Mouse (Mus musculus) layer of hippocampus, postnatal 25 days (tissue): ENCODE measurements around the gene Adgra3. TPM values are rescaled to one million over a fixed set of nuclear protein-coding genes. Genes with fewer than 3 reads are reported as not detected.

Source experiments
- DNase-seq, 2 experiments: peaks; one replicate each; pipeline ENCODE4 v3.0.0; 2022; ENCODE audit warnings: mixed read lengths in 2 of 2, low spot score in 1 of 2; ENCODE audit errors: extremely low spot score in 1 of 2
- total RNA-seq, 2 experiments: library from RNA; stranded (reverse); gene quantifications; 2 replicates each; pipeline ENCODE4 v1.2.3; 2021

Adgra3 gene
- 10 to 100 TPM; 17.6 to 27.0 TPM for total RNA-seq

DNA sequence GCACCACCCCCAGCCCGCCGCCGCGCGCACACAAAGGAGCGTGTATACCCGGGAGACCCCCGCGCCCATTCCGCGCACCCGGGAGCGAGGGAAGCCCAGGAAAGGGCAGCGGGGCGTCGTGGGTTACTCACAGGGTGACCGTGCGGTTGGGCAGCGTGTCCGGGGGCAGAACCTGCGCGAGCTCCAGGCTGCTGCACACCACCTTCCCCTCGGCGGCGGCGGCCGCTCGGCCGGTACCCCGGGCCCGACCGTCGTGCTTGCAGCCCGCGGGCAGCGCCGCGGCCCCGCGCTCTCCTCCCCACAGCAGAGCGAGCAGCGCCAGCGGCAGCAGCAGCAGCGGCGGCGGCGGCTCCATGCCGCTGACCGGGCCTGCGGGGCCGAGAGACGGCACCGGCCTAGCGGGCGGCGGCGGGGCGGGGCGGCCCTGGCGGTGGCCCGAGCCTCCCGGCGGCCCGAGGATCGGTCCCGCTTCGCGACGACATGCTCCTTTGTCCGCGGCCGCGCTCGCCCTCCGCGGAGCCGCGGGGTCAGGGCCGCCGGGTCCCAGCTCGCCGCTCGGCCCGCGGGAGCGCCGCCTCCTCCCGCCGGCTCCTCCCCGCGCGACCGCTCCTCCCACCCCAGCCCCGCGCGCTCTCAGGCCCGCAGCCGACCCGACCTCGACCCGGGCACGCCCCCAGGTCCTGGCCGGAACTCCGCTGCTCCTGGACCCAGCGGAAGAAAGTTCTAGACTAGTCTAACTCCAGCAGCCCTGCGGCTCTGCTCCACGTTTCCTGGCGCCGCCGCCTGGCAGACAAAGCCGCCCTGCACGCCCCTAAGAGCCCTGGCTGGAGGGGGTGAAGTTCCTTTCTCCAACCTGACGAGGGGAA, at the start of gene Adgra3:
Adgra3 (minus strand) TSS at position 586 of the 866 bp plus-strand sequence.
- DNase-seq = peak; percentile 30 to 38

DNA sequence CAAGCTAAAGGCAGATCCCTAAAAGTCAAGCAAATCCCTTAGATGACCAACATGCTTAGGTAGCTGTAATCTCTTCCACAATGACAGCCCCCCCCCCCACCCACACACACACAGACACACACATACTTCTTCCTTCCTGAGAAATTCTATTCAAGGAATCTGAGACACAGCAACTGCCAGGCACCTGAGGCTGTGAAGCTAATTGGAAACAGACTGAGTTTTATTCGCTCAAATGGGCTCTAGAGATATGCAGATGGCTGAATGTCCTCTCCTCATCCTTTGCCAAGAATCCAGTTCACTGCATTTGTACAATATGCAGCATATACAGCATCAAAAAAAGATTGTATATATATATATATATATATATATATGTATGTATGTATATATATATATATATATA, 24.6 kb upstream of the Adgra3 start:
- no peak for DNase-seq

DNA sequence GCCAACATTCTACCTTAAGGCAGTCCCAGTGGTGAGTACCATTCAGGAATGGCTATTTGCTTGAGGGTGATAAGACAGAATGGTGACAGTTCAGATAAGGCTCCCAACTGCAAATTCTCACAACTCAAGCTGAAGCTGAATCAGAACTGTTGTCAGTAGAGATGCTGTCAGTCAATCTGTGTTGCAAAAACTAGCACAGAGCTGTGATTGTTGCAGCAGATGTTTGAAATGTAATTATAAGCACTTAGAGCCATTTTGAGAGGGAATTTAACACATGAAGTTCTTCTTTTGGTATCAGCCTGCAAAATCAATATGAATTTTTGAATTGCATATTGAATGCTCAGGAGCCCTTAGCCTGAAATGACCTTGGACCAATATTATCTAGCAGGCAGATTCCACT, 15.4 kb upstream of the Adgra3 start:
- DNase-seq = no peak

DNA sequence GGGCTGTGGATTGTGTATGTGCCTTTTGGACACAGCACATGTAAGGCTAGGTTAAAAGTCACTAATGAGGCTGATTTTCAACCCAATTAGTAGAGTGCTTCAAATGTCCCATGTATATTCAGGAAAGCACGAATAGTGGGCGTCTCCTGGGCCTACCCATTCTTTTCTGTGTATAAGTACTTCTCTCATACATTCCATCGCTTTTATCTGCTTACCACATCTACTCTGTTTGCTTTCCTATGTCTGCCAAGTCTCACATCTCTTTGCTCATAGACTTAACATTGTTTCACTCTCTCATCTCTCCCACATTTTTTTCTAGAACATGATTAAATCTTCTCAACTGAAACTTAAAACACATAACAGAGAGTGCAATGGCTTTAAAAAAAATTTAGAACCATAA, 5.4 kb upstream of the Adgra3 start:
- no peak for DNase-seq

- DNase-seq = no peak
These were observed 780 bp upstream of the Adgra3 start for GRCm38 (mm10) chr5:50059586-50059985.

- DNase-seq = peak in 1 of 2 experiments; percentile 21
These were observed 990 bp downstream of the Adgra3 start for GRCm38 (mm10) chr5:50057612-50058420.

DNA sequence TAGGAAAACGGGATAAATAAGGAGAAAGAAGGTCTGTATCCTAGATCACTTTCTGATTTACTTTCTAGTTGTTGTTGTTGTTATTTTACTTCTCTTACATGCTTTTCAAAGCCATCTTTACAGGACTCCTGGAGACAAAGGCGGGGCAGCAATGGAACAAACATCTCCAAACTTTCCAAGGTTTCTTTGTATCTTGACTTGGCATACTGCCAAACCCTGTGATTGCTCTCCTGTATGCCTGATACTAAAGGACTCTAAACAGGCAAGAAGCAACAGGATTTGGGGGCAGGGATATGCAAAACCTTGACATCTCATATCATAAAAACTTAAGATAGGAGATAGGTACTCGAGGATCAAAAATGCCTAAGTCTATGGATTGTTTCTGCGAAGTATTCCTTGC, 6.3 kb downstream of the Adgra3 start:
- DNase-seq = no peak

GRCm38 (mm10) chr5:50050668-50051425, 8.0 kb downstream of the Adgra3 start:
- no peak for DNase-seq

GRCm38 (mm10) chr5:50050037-50050436, 8.8 kb downstream of the Adgra3 start:
- DNase-seq = no peak

DNA sequence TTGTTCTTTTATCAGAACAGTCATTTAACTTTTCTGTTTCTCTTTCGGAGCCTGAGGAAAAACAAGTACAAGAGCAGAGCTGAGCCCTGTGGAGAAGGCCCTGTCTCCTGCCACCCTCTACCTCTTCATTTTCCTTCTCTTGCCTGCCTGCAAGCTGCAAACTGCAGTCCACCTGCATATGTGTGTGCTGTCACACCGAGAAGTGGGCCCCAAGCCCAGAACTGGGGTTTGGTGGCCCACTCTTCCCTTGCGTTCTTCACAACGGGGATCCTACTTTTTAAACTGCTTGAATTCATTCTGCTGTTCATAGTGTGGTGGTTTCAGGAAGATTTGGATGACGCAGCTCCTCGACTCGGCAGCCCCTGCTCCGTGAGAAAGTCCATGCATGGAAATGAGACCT, 9.3 kb downstream of the Adgra3 start:
- no peak for DNase-seq

DNA sequence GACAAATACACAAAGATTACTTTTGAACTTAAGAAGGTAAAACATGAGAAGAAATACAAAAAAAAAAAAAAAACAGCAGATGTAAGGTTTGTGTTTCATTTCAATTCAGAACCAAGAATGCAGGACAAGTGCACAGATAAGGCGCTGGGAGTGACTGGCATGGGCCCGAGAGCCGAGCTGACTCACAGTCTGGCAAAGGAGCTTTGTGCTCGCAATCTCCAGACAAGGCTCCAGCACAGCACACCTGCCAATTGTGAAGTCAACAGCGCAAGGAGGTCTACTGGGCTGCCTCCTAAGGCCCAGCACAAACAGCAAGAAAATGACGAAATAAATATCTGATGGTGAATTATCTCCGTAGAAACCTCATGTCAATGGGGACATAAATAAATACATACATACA, 9.8 kb downstream of the Adgra3 start:
- no peak for DNase-seq

DNA sequence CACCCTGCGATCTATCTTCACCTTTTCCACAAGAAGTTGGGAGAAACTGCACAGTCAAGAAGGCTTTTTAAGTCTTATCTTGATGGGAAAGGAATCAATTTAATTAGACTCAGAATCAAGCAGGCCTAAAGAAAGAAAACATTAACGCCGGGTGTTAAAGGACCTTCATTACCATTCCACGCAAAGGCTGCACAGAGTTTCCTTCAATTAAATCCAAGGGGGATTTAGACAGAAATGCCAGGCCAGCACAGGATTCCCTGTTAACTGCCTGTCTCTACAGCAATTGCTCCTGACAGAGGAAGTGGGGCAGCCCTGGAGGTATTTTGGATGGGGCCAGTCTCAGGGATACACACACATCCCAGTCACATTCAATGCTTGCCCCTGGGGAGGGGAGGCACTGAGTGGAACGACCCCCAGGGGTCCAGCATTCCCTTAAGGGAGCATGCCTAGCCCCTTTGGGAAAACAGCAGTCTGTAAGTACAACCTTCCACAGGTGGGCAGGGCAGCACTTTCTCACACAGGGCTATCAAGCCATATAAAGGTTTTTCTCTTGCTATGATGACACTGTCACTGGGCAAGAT, 10.4 kb downstream of the Adgra3 start:
- no peak for DNase-seq

- no peak for DNase-seq
These were observed 13.6 kb downstream of the Adgra3 start for GRCm38 (mm10) chr5:50045180-50045579.

DNA sequence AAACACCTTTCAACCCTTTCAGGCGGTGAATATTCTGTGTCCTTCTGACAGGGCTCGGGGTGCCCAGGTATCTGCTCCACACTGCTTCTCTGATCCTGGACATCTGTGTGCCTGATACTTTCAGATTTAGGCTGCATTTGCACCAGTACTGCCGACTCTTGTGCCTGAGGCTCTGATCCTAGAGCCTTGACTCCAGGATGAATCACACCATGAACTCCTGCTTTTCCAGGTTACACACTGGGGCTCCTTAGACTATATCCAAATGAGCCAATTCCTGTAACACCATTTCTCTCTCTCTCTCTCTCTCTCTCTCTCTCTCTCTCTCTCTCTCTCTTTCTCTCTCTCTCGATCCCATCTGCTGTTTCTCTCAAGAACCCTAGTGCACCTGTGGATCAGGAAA, 15.1 kb downstream of the Adgra3 start:
- no peak for DNase-seq

GRCm38 (mm10) chr5:50042274-50042943, 16.4 kb downstream of the Adgra3 start:
- no peak for DNase-seq

- DNase-seq = no peak
These were observed 19.3 kb downstream of the Adgra3 start for GRCm38 (mm10) chr5:50039521-50039920.

DNA sequence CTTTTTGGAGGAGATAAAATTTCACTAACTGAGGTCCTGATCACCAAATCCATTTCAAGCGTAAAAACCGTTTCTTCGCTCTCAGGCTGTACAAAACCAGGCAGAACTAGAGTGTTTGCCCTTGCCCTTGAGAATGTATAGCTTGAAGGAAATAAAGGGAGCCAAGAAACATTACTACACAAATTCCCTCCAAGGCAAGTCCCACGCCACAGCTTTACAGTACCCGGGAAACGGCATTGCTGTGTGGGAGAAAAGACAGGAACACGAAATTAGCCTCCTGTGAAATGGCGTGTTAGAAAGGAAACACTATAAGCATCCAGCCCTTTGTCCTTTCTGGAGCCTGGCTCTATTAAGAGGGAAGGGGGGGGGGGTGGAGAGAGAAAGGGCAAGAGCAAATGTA, 21.1 kb downstream of the Adgra3 start:
- no peak for DNase-seq

- no peak for DNase-seq
These were observed 23.8 kb downstream of the Adgra3 start for GRCm38 (mm10) chr5:50034900-50035514.

GRCm38 (mm10) chr5:50034231-50034630, 24.6 kb downstream of the Adgra3 start:
- no peak for DNase-seq
